Mouse (Mus musculus) heart, postnatal 0 days (tissue): ENCODE measurements at regions not wholly inside any gene's neighbourhood (a gene's known extent, or its start where the extent isn't known, plus 50 kb on each side); places are given as distances from the start of the nearest gene placed in this dataset.

ENCODE experiments used
- CTCF ChIP-seq: IDR thresholded peaks from 2 replicates; pipeline ENCODE4 v1.5.1; 2016; ENCODE audit warnings: antibody characterized with exemption, control low read depth, low read depth
- EP300 ChIP-seq: IDR thresholded peaks from 2 replicates; pipeline ENCODE4 v1.6.1; 2016; ENCODE audit warnings: antibody characterized with exemption, low read depth

DNA sequence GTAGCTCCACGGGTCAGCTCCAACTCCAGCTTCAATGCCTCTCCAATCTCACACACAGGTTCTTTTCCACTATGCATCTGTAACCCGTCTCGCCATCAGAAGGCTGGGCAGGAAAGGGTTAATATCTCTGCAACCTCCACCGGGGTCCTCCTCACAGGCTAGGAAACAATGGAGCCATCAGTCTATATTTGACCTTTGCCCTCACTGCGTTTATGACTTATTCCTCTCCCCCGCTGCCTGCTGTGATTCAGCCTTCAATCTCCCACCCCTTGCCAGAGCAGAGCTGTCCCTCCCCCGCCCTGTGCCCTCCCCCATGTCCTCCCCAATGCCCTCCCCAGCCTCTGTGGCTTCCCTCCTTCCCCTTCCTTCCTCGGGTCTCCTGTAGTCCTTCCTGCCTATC is 89.1 kb downstream of the Mrm1 start:
- TF ChIP-seq CTCF = no peak
- no peak for TF ChIP-seq EP300
